Mouse (Mus musculus) urinary bladder, postnatal 10 days (tissue): Measurements from ENCODE around the gene Hoxb6.

Experiments
- DNase-seq: peaks from one replicate; pipeline ENCODE4 v3.0.0; 2022; ENCODE audit warnings: low spot score

Gene Hoxb6

DNA sequence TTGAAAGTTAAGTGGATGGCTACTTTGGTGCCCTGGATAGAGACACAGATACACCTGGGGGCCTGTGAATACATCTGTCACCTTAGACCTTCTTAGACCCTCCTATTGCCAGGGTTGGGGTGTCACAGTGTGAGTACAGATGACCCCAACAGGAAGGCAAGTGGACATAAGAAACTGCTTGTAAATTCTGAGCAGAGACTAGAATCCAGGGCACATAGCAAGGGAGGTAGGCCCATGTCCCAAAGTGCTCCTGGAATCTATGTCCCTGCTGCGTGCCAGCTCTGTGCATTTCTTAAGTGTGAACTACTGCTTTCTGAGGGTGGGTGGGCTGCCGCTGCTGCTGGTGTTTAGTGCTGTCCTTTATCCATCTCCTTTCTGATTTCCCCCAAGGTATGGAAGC, 58.5 kb downstream of the Hoxb6 start:
- DNase-seq = no peak
